ENCODE assay signal across 16 mouse cellular contexts in the genomic region with DNA sequence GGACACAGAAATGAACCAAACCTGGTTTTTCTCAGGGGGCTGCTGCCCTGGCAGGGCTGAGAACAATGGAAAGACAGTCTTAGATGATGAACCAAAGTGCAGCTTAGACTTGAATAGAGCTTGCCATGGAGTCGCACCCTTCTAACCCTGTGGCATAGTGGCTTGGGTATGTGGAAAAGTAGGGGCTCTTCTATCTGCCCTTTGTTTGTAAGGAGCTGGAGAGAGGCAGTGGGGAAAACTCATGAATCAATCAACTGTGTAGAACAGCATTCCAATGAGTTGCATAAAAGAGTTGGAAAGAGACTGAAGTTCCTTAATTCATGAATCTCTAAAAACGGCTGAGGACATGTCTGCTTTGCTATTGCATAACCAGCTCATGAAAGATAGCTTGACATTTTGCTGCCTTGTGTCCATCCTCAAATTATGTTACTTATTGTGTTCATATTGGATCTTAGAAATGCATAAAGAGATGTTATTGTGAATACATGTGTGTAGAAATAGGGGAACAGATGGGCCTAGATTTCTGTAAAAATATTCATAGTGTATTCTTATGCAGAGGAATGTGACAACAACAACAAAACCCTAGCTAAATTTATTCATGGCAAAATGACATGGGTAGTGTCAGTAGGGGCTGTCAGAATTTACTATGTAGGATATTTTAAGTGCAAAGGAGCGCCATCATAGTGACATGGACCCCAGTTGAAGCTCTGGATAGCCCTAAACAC.
"Had no signal": no experiment of that assay in that cellular context is flagged by ENCODE, and none has a peak within 500 bp of the region (broad histone marks: within the 10 kb centered on the region; RNA-seq: fewer than 3 reads in every experiment).

No protein-coding gene starts in this region.

- ATAC-seq: liver, postnatal 0 days had no signal

- H3K27ac ChIP-seq: layer of hippocampus, adult 2 months; left cerebral cortex, adult 2 months; limb, embryonic 10.5 days; liver, embryonic 13.5 days; lung, embryonic 15.5 days; neural tube, embryonic 13.5 days had no signal

- DNase-seq: kidney, adult 18-20 months; kidney, postnatal 10 days; kidney, postnatal 4 days; liver, embryonic 13.5 days; liver, postnatal 0 days; midbrain, embryonic 14.5 days; retina, postnatal 1 day; right cerebral cortex, postnatal 4 days; spleen, adult 18-20 months; thymus, adult 18-20 months; thymus, postnatal 25 days had no signal

- H3K36me3 ChIP-seq: limb, embryonic 10.5 days; liver, embryonic 13.5 days; lung, embryonic 15.5 days; neural tube, embryonic 13.5 days had no signal

- H3K9ac ChIP-seq: liver, embryonic 13.5 days; liver, postnatal 0 days; lung, embryonic 15.5 days; neural tube, embryonic 13.5 days had no signal

- H3K27me3 ChIP-seq: liver, embryonic 13.5 days; lung, embryonic 15.5 days; neural tube, embryonic 13.5 days had no signal

- H3K4me3 ChIP-seq: layer of hippocampus, adult 2 months; left cerebral cortex, adult 2 months; limb, embryonic 10.5 days; liver, embryonic 13.5 days; lung, embryonic 15.5 days; neural tube, embryonic 13.5 days had no signal

- H3K9me3 ChIP-seq: limb, embryonic 10.5 days; liver, embryonic 13.5 days; lung, embryonic 15.5 days; neural tube, embryonic 13.5 days had no signal

- H3K4me2 ChIP-seq: liver, embryonic 13.5 days; lung, embryonic 15.5 days; neural tube, embryonic 13.5 days had no signal

- H3K4me1 ChIP-seq: limb, embryonic 10.5 days; liver, embryonic 13.5 days; lung, embryonic 15.5 days had no signal
